Mouse (Mus musculus) layer of hippocampus, adult 2 months (tissue): ENCODE data around the gene Olfr1368. TPM values are rescaled to one million over a fixed set of nuclear protein-coding genes. Genes with fewer than 3 reads are reported as not detected.

Experiments
- DNase-seq, 2 experiments: peaks; one replicate each; pipeline ENCODE4 v3.0.0; 2022; ENCODE audit warnings: low spot score in 2 of 2
- H3K27ac ChIP-seq: fragments of 200-600 bp; 2 replicates; pipeline ENCODE4 v1.8.1; 2022
- H3K4me3 ChIP-seq: fragments of 200-600 bp; 2 replicates; pipeline ENCODE4 v1.8.1; 2022; ENCODE audit warnings: mild to moderate bottlenecking
- CTCF ChIP-seq: fragments of 200-600 bp; conservative IDR thresholded peaks from 2 replicates; pipeline ENCODE4 v1.8.1; 2022; ENCODE audit warnings: antibody characterized with exemption, mild to moderate bottlenecking, moderate library complexity
- long read RNA-seq, 2 experiments: library from polyadenylated mRNA; stranded (forward); transcript quantifications; one replicate each; pipeline ENCODE4 v2.0.0; 2021; ENCODE audit warnings: borderline mapping rate in 2 of 2
- total RNA-seq, 2 experiments: library from RNA; stranded (reverse); gene quantifications; 2 replicates each; pipeline ENCODE4 v1.2.3; 2021

The Olfr1368 gene
- total RNA-seq, result not detected
- long read RNA-seq, experiment 1, result 0 reads
- long read RNA-seq, experiment 2, result 0 reads

DNA sequence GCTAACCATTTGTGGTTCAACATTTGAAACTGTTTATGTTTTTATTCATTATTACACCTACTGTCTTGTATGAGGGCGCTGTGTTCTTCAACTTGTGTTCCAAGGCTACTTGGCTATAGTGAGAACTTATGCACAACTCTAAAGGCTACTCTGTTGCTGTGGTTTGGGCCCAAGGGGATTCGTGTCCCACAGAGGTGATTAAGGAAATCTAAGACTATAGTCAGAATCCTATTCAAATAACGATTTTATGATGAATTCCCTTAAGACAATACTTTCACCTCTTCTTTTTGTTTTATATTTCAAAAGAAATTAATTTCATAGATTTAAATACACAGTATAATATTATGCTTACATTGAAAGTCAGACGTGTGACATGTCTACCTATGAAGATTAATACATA lies at the start of gene Olfr1368:
Gene Olfr1368 (minus strand): TSS at position 101 of the 400 bp plus-strand sequence.
- H3K4me3 ChIP-seq, result no peak within 1 kb of the TSS
- no peak within 1 kb of the TSS for H3K27ac ChIP-seq
- no peak for TF ChIP-seq CTCF
- no peak for DNase-seq

DNA sequence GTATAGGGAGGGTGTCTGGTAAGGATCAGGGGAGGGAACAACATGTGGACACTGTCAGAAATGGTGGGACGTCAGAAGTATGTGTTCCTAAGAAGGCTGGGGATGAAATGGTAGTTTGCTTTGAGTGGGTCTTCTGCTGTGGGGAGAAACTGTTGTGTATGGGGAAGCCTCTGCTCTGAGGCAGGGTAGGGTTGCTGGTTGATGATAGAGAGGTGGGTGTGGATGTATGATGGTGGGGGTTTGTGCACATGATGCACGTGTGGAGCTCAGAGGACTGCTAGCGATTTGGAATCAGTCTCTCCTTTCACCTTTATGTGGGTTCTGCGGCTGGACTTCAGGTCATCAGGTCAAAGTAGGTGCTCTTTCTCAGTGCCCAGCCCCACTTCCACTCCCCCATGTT lies 39.9 kb upstream of the Olfr1368 start:
- no peak for TF ChIP-seq CTCF
- no peak for DNase-seq
- no peak overlapping the region for H3K27ac ChIP-seq
- no peak overlapping the region for H3K4me3 ChIP-seq

DNA sequence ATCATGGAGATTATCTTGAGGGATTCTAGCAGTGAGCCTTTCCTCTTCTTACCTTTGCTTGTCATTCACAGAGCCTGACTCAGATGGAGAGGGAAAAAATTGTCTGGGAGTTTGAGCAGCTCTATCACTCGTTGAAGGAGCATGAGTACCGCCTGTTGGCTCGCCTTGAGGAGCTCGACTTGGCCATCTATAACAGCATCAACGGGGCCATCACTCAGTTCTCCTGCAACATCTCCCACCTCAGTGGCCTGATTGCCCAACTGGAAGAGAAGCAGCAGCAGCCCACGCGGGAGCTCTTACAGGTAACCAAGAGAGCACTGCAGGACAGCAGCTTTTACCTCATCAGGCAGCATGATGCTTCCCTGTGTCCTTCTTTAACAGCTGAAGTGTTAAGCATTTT lies 38.0 kb upstream of the Olfr1368 start:
- no peak overlapping the region for H3K27ac ChIP-seq
- H3K4me3 ChIP-seq, result no peak overlapping the region
- TF ChIP-seq CTCF, result no peak
- no peak for DNase-seq

DNA sequence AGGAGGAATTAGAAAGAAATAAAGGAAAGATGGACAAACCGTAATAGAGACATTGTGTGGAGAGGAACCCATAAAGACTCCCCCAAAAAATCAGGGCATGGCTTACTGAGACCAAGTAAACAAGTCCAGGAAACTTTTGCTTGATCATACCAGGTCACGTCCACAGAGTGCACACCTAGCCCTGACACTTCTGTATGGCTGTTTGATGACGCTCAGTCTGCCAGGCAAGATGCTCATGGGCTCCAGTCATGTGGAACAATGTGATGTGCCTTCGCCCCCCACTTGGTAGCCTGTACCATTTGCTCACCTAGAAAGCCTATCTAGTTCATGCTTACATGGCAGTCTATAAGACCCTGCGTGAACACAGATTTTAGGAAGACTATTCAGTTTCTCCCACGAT lies 37.4 kb upstream of the Olfr1368 start:
- DNase-seq, result no peak
- no peak for TF ChIP-seq CTCF
- H3K27ac ChIP-seq, result no peak overlapping the region
- no peak overlapping the region for H3K4me3 ChIP-seq

DNA sequence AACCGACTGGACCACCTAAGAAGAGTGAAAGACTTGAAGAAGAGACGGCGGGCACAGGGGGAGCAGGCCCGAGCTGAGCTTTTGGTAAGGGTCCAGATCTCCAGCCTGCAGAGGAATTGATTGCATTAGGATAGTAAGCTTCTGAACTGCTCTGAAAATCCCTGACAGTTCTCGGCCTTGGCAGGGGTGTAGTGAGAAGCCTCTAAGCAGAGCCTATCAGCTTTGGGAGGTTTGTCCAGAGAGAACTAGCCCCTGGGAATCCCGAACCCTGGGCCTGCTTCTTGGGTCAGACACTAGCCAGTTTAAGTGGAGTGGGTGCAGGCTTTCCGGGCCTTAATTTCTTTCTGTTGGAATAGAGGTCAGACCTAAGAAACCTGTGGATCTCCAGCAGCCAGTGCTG lies 36.3 kb upstream of the Olfr1368 start:
- TF ChIP-seq CTCF, result no peak
- no peak overlapping the region for H3K27ac ChIP-seq
- no peak for DNase-seq
- H3K4me3 ChIP-seq, result no peak overlapping the region; the same call in 1 of the 2 replicates

DNA sequence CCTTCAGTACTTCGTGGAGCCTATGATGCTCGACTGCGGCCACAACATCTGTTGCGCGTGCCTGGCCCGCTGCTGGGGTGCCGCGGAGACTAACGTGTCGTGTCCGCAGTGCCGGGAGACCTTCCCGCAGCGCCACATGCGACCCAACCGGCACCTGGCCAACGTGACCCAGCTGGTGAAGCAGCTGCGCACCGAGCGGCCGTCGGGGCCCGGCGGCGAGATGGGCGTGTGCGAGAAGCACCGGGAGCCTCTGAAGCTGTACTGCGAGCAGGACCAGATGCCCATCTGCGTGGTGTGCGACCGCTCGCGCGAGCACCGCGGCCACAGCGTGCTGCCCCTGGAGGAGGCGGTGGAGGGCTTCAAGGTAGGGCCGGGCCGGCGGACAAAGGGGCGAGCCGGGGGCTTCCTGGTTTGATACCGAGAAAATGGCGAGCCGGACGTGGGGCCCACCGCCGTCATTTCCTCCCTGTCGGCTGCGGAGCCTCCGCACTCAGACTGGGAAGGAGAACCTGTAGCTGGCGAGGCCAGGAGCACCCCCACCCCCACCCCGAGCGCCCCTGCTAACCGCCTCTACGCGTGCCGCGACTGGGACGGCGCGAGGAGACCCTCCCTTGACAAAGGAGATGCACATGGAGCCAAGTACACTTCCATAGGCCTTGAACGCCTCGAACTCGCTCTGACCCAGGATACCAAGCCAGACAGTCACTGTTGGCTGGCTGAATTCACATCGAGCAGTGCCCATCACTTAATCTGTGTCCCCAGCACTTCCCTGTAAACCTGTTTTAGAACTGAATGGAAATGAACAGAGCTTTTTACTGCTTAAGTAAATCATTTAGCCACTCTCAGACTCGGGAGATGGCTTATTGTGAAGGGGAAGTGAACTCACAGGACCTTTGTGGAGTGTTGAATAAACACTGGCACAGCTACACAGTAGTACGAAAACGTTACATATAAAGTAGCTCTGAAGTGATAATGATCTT lies 35.2 kb upstream of the Olfr1368 start:
- peak in 1 of 2 experiments; percentile 38 for DNase-seq
- TF ChIP-seq CTCF, result no peak
- Histone ChIP-seq H3K27ac (peak overlapping the region; percentile 92), H3K4me3 (peak overlapping the region; percentile 87)

DNA sequence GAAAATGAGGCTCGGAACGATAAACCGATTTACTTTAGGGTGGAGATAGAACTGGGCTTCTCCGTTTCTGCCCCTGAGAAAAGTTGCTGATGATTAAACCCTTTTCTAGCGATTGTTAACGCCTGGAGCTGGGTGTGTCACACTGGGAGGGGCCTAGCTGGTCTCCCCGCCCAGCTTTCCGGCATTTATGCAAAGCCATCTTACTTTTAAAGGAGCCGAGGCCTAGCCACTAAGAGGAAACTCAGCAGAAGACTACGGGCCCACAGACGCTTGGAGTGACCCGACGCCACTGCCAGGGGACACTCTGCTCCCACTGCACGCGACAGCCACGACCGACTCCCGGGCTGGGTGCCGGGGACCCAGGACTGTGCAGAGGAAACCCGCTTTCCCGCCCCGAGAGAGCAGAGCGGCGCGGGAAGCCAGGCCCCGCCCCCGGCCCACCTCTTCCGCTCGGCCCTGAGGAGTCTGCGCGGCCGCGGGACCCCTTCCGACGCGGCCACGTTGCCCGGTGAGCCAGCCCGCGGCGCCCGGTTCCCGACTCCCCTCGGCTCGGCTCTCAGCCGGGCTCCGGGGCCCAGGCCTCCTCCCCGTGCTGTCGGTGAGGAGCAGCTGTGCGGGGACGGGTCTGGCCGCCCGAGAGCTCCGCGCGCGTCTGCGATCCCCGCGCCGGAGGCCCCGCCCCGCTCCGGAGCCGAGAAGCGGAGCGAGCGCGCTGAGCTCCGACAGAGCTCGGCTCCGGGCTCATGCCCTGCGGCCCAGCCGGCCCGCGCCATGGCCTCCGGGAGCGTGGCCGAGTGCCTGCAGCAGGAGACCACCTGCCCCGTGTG lies 34.3 kb upstream of the Olfr1368 start:
- Histone ChIP-seq H3K27ac (peak overlapping the region; percentile 92), H3K4me3 (peak overlapping the region; percentile 87)
- no peak for TF ChIP-seq CTCF
- DNase-seq, result peak; percentile 73 to 89

DNA sequence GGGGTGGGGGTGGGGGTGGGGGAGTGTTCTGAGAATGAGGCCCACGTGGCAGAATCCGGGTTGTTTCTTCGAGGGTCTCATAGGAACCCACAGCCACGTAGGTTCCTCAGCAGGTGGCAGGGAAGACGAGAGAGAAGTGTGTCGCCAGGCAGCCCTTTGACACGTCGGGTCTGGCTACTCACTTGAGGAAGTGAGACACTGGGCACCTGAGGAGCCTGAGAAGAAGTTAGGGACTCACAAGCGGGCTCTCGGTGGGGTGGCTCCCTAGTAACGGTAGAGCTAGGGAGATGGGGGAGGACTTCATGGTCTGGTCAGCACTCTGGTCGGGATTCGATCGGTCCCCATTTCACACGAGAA lies 33.7 kb upstream of the Olfr1368 start, which contains the start of gene Trim27:
Gene Trim27 (plus strand): TSS at position 79 of the 357 bp plus-strand sequence.
- Histone ChIP-seq H3K4me3 (peak within 1 kb of the TSS; percentile 87), H3K27ac (peak within 1 kb of the TSS; percentile 92)
- TF ChIP-seq CTCF, result no peak
- no peak for DNase-seq

DNA sequence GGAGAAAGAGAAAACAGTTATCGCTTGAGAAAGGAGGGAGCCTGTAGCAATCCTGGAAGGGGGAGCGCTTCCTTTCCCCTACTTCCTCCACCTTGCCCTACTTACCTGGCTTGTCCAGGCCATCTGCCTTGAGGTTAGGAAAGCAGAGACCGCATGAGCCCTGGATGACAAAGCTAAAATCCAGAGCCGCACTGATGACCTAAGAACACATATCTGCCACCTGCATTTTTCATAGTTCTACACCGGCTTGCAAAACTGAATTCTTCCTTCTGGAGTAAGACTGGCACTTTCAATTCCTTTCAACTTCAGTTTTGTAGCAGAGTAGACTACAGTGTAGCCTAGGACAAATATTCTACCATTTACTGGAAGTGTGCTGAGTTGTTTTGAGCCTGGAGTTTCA lies 32.7 kb upstream of the Olfr1368 start:
- no peak for DNase-seq

DNA sequence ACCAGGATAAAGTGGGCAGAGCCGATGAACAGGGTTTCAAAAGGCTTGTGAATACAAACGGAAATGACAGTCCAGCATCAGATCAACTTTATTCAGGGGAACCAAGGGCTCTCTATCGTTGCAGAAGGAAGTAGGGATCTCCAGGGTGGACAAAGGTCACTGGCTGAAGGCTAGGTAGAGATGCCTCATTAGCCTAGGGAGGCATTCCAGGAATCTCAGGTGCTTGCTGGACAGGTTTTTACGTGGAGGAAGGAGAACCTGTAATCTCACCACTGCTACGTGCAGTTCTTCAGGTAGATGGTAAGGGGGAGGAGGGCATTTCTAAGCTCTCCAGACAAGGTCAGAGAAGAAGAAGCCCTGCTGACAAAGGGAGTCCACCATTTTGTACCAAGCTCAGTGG lies 32.0 kb upstream of the Olfr1368 start:
- Histone ChIP-seq H3K4me3 (no peak overlapping the region), H3K27ac (no peak overlapping the region)
- no peak for DNase-seq
- TF ChIP-seq CTCF, result 0 out of 2 replicates have a peak, but pooled peaks have one; percentile 9

More for the DNA sequence above, 32.7 kb upstream of the Olfr1368 start:
- Histone ChIP-seq H3K4me3 (no peak overlapping the region), H3K27ac (no peak overlapping the region)
- TF ChIP-seq CTCF, result no peak

DNA sequence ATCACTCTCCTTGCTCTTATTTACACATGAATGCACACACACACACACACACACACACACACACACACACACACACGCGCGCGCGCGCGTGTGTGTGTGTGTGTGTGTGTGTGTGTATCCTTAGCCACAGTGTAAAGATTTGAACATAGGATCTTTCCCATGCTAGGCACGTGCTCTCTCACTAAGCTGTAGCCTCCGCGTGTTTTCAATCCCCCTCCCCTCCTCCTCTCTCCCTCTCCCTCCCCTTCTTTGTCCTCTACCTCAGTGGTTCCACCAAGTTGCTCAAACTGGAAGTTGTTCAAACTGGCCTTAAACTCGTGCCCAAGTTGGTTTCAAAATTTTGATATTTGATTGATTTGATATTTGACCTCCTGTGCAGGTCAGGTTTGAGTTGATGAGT lies 31.1 kb upstream of the Olfr1368 start:
- no peak for DNase-seq
- Histone ChIP-seq H3K4me3 (no peak overlapping the region), H3K27ac (no peak overlapping the region)
- TF ChIP-seq CTCF, result no peak

DNA sequence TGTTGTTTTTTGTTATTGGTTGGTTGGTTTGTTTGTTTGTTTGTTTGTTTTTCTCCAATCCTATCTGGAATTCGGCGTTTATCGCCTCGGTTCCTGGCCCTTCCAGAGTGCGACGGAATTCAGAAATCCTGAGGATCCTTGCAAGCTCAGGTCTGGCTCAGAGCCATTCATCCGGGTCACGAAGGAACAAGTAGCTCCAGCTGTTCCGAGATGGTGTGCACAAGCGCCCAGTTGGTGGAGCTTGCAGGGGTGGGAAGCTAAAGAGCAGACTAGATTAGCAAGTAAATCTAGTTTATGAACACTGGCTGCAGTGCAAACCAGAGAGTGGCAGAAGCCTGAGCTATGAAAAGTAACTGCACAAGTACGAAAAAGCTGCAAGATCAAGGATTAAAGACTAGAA lies 27.4 kb upstream of the Olfr1368 start:
- TF ChIP-seq CTCF, result no peak
- DNase-seq, result peak in 1 of 2 experiments; percentile 67
- Histone ChIP-seq H3K27ac (peak overlapping the region; percentile 68), H3K4me3 (peak overlapping the region; percentile 55)
